Mouse (Mus musculus) neural tube, embryonic 14.5 days (tissue): Measurements from ENCODE around the gene Ppm1f. TPM values are rescaled to one million over a fixed set of nuclear protein-coding genes. Genes with fewer than 3 reads are reported as not detected.

Experiments used
- ATAC-seq: fragments of 200-750 bp; cut with Nextera tagmentation; 2 replicates; pipeline ENCODE4 v1.8.0; 2017; ENCODE audit warnings: low read depth, mild to moderate bottlenecking, moderate TSS enrichment, moderate library complexity
- H3K27ac ChIP-seq: fragments of 300-500 bp; sonication (generic); 2 replicates; pipeline ENCODE4 v1.5.1; 2014; ENCODE audit warnings: low read depth, mild to moderate bottlenecking, control low read depth, low read length, moderate library complexity, mixed read lengths
- H3K27me3 ChIP-seq: fragments of 300-500 bp; sonication (generic); 2 replicates; pipeline ENCODE4 v1.6.1; 2014; ENCODE audit warnings: low read length; ENCODE audit not compliant: control insufficient read depth, insufficient read depth
- H3K36me3 ChIP-seq: fragments of 300-500 bp; sonication (generic); 2 replicates; pipeline ENCODE4 v1.6.1; 2014; ENCODE audit warnings: low read length, mixed read lengths; ENCODE audit not compliant: control insufficient read depth, insufficient read depth
- H3K4me1 ChIP-seq: fragments of 300-500 bp; sonication (generic); 2 replicates; pipeline ENCODE4 v1.6.1; 2014; ENCODE audit warnings: low read length; ENCODE audit not compliant: control insufficient read depth, insufficient read depth
- H3K4me2 ChIP-seq: fragments of 300-500 bp; sonication (generic); 2 replicates; pipeline ENCODE4 v1.6.1; 2014; ENCODE audit warnings: mild to moderate bottlenecking, low read depth, low read length, control low read depth
- H3K4me3 ChIP-seq: fragments of 300-500 bp; sonication (generic); 2 replicates; pipeline ENCODE4 v1.5.1; 2014; ENCODE audit warnings: low read depth, low read length, control low read depth, mixed read lengths
- H3K9ac ChIP-seq: fragments of 300-500 bp; sonication (generic); replicated peaks from 2 replicates; pipeline ENCODE4 v1.6.1; 2014; ENCODE audit warnings: low read depth, mild to moderate bottlenecking, control low read depth, low read length, mixed read lengths
- H3K9me3 ChIP-seq: fragments of 300-500 bp; sonication (generic); 2 replicates; pipeline ENCODE4 v1.6.1; 2016; ENCODE audit warnings: low read length; ENCODE audit not compliant: control insufficient read depth
- WGBS: fragments of 180-500 bp; shearing (Covaris S2); extraction: QIAGEN DNeasy Blood & Tissue Kit; methylation state at CpG from one replicate; pipeline ENCODE4 v1.1.7; 2014; 5-methylcytosine and 5-hydroxymethylcytosine counted together
- polyA plus RNA-seq: library from polyadenylated mRNA; unstranded; fragments of >200 nt; fragmentation: Nextera tagmentation; extraction: Ambion mirVana; gene quantifications from 2 replicates; pipeline ENCODE4 v1.2.1, GENCODE M21; 2014

Ppm1f gene
- polyA plus RNA-seq, 1 experiment from 2014 or later: 16.7 TPM

DNA sequence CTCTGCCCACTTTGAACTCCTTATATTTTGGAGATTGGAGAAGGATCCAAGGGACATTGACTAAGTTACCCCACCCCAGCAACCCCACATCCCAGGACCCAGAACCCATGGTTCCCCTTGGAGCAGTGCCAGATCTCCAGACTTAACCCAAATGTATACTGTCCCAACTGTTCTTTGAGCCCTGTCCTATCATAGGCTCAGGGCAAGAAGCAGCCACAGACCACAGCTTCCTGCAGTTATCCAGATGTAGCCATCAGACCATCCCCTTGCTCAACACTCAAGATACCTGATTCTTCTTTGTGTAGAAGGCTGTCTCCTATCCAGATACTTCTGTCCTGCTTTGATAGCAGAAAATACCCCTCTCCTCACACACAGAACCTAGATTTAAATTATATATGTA lies 31.1 kb upstream of the Ppm1f start:
- Histone ChIP-seq H3K4me2 (no peak overlapping the region), H3K4me3 (no peak overlapping the region), H3K36me3 (no peaks in the 10 kb centered on the region), H3K9me3 (no peaks in the 10 kb centered on the region), H3K4me1 (no peaks in the 10 kb centered on the region), H3K27me3 (no peaks in the 10 kb centered on the region), H3K27ac (no peak overlapping the region), H3K9ac (no peak overlapping the region)
- no peak for ATAC-seq

DNA sequence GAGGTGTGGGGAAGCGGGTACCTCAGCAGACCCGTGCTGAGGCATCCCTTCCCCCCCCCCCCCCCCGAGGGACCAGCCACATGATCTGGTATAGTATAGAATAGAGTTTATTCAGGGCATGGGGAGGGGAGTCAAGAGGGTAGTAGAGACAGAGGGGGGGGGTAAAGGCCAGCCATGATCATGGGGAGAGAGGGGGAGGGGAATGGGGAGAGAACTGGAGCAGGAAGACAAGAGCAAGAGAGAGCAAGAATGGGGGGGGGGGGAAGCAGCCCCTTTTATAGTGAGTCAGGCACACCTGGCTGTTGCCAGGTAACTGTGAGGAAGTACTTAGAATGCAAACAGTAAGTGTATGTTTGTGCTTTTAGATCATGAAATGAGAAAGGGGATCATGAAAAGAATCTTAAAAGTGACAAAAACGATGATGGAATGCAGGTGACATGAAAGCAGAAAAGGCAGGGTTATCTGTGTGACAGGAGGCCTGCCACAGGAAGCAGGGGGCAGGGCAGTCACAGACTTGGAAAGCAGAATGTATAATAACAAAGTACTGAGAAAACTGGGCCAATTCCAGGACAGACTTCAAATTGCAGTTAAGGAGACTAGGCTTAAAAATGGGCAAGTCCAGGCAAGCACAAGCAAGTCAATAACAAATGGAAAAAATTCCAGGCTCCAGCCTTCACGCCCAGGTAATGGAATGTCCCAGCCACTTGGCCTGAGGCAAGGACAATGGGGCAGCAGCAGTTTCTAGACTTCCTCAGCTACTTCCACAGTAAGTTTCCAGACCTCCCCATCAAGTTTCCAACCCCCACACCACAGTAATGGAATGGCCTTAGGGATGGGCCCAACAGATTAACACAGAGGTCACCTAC lies 30.3 kb upstream of the Ppm1f start:
- H3K4me2 ChIP-seq: no peak overlapping the region
- H3K9ac ChIP-seq: no peak overlapping the region
- WGBS: 50% methylated on average over 4 of the region's 5 CpGs
- H3K9me3 ChIP-seq: no peaks in the 10 kb centered on the region
- ATAC-seq: no peak
- H3K4me1 ChIP-seq: no peaks in the 10 kb centered on the region
- no peaks in the 10 kb centered on the region for H3K36me3 ChIP-seq
- no peak overlapping the region for H3K4me3 ChIP-seq
- no peaks in the 10 kb centered on the region for H3K27me3 ChIP-seq
- no peak overlapping the region for H3K27ac ChIP-seq

- 35% methylated on average over 7 of the region's 7 CpGs for WGBS
- H3K27ac ChIP-seq: peak overlapping the region; percentile 88; the same call in 1 of the 2 replicates
- peaks cover 7% of the 10 kb centered on the region for H3K4me1 ChIP-seq
- no peaks in the 10 kb centered on the region for H3K36me3 ChIP-seq
- peak overlapping the region; percentile 64 for H3K4me2 ChIP-seq
- H3K4me3 ChIP-seq: peak overlapping the region; percentile 52
- peak; percentile 65 for ATAC-seq
- H3K9me3 ChIP-seq: no peaks in the 10 kb centered on the region
- no peak overlapping the region for H3K9ac ChIP-seq
- no peaks in the 10 kb centered on the region for H3K27me3 ChIP-seq
These were observed 26.0 kb upstream of the Ppm1f start for GRCm38 (mm10) chr16:16870241-16870616.

DNA sequence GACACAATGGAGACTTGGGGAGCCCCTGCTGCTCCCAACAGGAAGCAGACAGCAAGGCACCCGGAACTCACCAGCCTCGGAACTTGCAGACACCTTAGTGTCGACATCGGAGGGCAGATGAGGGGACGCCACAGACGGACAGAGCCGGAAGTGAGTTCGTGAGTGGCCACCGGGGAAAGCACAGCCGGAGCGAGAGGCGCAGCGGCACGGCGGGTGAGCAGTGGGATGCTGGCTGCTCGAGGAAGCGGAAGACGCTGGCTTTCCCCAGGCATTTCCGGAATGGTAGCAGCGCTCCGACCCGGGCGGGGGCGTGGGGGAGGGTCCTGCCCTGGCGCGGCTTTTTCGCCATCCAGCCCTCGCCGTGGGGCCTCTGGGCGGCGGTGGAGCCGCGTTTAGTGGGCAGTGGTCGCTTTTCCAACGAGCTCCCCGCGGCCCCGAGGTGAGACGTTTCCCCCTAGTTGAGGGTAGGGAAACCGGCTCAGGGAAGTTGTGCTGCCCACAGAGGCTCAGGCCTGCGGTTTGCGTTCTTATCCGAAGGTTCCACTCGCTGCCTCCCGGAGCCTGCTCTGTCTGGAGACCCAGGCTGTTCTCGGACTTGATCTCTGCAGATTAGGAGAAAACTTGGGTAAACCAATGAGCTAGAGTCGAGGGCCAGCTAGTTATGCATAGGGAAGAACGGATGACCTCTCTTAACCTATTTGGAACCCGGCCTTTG lies 25.5 kb upstream of the Ppm1f start, which contains the start of the genes Top3b and Vpreb1:
Top3b (plus strand) TSS at position 120 of the 715 bp plus-strand sequence.
Vpreb1 (minus strand) TSS at position 227 of the 715 bp plus-strand sequence.
- peak within 1 kb of the TSS; percentile 64 for H3K4me2 ChIP-seq
- peak within 1 kb of the TSS; percentile 76 for H3K9ac ChIP-seq
- no peaks in the 10 kb centered on the region for H3K9me3 ChIP-seq
- H3K4me3 ChIP-seq: peak within 1 kb of the TSS; percentile 52
- 0 out of 2 replicates have a peak, but pooled peaks cover 2% of the 10 kb centered on the region for H3K36me3 ChIP-seq
- ATAC-seq: peak; percentile 97
- H3K27me3 ChIP-seq: no peaks in the 10 kb centered on the region
- peak within 1 kb of the TSS; percentile 88 for H3K27ac ChIP-seq
- peaks cover 7% of the 10 kb centered on the region for H3K4me1 ChIP-seq
- under 1% methylated on average over 49 of the region's 49 CpGs for WGBS

- no peak overlapping the region for H3K27ac ChIP-seq
- no peaks in the 10 kb centered on the region for H3K4me1 ChIP-seq
- ATAC-seq: no peak
- H3K36me3 ChIP-seq: peaks cover 68% of the 10 kb centered on the region
- H3K4me3 ChIP-seq: no peak overlapping the region
- no peaks in the 10 kb centered on the region for H3K27me3 ChIP-seq
- 0 out of 2 replicates have a peak, but pooled peaks cover 3% of the 10 kb centered on the region for H3K9me3 ChIP-seq
- no peak overlapping the region for H3K4me2 ChIP-seq
- 93% methylated on average over 5 of the region's 5 CpGs for WGBS
- no peak overlapping the region for H3K9ac ChIP-seq
These were observed 17.2 kb upstream of the Ppm1f start for GRCm38 (mm10) chr16:16879025-16879424.

DNA sequence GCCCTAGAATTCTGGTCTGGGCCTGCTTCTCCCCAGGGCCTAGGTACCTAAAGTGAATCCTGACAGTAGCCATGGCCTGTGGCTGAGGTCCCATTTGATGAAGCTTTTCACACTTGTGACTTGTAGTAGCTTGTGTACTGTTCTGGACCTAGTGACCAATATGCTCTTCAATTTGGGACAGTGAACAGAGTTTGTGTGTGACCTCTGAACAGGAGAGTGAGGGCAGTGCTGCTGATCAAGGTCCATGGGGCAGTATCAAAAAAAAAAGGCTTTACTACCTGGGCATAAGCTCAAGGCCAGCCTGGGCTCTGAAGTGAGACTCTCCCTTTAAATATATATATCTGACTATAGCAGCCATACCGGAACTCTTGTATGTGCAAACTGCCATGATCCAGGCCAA lies 7.9 kb upstream of the Ppm1f start:
- WGBS: 93% methylated on average over 1 of the region's 1 CpGs
- no peak for ATAC-seq
- no peaks in the 10 kb centered on the region for H3K4me1 ChIP-seq

DNA sequence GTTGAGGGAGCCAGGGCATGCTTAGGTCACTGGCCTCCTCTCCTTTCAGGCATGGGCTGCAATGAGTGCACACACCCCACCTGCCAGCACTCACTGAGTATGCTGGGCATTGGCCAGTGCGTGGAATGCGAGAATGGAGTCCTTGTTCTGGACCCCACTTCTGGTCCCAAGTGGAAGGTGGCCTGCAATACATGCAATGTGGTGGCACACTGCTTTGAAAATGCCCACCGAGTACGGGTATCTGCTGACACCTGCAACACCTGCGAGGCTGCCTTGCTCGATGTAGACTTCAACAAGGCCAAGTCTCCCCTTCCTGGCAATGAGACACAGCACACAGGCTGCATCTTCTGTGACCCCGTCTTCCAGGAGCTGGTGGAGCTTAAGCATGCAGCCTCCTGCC lies 3.9 kb upstream of the Ppm1f start:
- ATAC-seq: no peak
- no peaks in the 10 kb centered on the region for H3K27me3 ChIP-seq
- H3K4me1 ChIP-seq: peaks cover 6% of the 10 kb centered on the region
- H3K9me3 ChIP-seq: no peaks in the 10 kb centered on the region
- H3K4me2 ChIP-seq: no peak overlapping the region
- H3K27ac ChIP-seq: no peak overlapping the region
- 94% methylated on average over 7 of the region's 7 CpGs for WGBS
- no peak overlapping the region for H3K4me3 ChIP-seq
- peaks cover 40% of the 10 kb centered on the region for H3K36me3 ChIP-seq
- H3K9ac ChIP-seq: no peak overlapping the region

More for the DNA sequence above, 7.9 kb upstream of the Ppm1f start:
- no peak overlapping the region for H3K27ac ChIP-seq
- peaks cover 73% of the 10 kb centered on the region for H3K36me3 ChIP-seq
- no peak overlapping the region for H3K4me2 ChIP-seq
- H3K9ac ChIP-seq: no peak overlapping the region
- no peak overlapping the region for H3K4me3 ChIP-seq
- no peaks in the 10 kb centered on the region for H3K27me3 ChIP-seq
- no peaks in the 10 kb centered on the region for H3K9me3 ChIP-seq

DNA sequence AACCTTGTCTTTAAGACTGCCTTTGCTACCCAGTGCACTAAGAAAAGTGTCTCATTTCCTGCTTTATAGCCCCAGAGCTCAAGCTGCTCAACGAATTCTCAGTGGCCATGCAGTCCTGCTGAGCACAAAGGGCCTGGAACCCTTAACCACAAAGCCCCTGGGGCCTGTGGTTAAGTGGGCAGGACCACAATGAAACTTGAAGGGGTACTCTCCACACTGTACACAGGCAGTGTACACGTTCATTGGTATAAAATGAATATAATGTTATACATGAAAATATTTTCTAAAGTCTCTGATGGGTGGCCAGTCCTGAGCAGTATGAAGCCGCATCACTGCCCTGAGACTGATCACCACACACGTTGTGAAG lies 271 bp upstream of the Ppm1f start:
- H3K4me2 ChIP-seq: no peak overlapping the region
- no peak; the same call in 1 of the 2 replicates for ATAC-seq
- H3K36me3 ChIP-seq: peaks cover 10% of the 10 kb centered on the region
- H3K4me1 ChIP-seq: peaks cover 10% of the 10 kb centered on the region
- no peak overlapping the region for H3K27ac ChIP-seq
- H3K9ac ChIP-seq: no peak overlapping the region
- 24% methylated on average over 4 of the region's 4 CpGs for WGBS
- no peaks in the 10 kb centered on the region for H3K9me3 ChIP-seq
- H3K27me3 ChIP-seq: no peaks in the 10 kb centered on the region
- no peak overlapping the region; the same call in 1 of the 2 replicates for H3K4me3 ChIP-seq
